Mouse (Mus musculus) liver, embryonic 14.5 days (tissue): ENCODE measurements around the gene Tprkb.

Experiments used
- CTCF ChIP-seq: IDR thresholded peaks from 2 replicates; pipeline ENCODE4 v1.5.1; 2016; ENCODE audit warnings: antibody characterized with exemption, low read depth, control low read depth
- EP300 ChIP-seq: IDR thresholded peaks from 2 replicates; pipeline ENCODE4 v1.6.1; 2016; ENCODE audit warnings: antibody characterized with exemption, low read depth

- TF ChIP-seq CTCF (no peak), EP300 (no peak)
These were observed 47.8 kb upstream of the Tprkb start for GRCm38 (mm10) chr6:85863840-85864239.
